Mouse (Mus musculus) heart, embryonic 12.5 days (tissue): Measurements from ENCODE around the gene Brk1. TPM values are rescaled to one million over a fixed set of nuclear protein-coding genes. Genes with fewer than 3 reads are reported as not detected.

Experiments used
- ATAC-seq: fragments of 200-750 bp; cut with Nextera tagmentation; 2 replicates; pipeline ENCODE4 v1.8.0; 2017; ENCODE audit warnings: moderate TSS enrichment, moderate library complexity; ENCODE audit not compliant: insufficient number of reproducible peaks, low FRiP score
- H3K27ac ChIP-seq: fragments of 300-500 bp; sonication (generic); 2 replicates; pipeline ENCODE4 v1.5.1; 2016; ENCODE audit warnings: mild to moderate bottlenecking, moderate library complexity; ENCODE audit not compliant: poor library complexity, severe bottlenecking
- H3K27me3 ChIP-seq: fragments of 300-500 bp; sonication (generic); replicated peaks from 2 replicates; pipeline ENCODE4 v1.6.1; 2016; ENCODE audit warnings: mild to moderate bottlenecking, moderate library complexity
- H3K36me3 ChIP-seq: fragments of 300-500 bp; sonication (generic); 2 replicates; pipeline ENCODE4 v1.6.1; 2016; ENCODE audit warnings: mild to moderate bottlenecking, moderate library complexity
- H3K4me1 ChIP-seq: fragments of 300-500 bp; sonication (generic); replicated peaks from 2 replicates; pipeline ENCODE4 v1.6.1; 2016; ENCODE audit warnings: mild to moderate bottlenecking
- H3K4me2 ChIP-seq: fragments of 300-500 bp; sonication (generic); 2 replicates; pipeline ENCODE4 v1.6.1; 2016; ENCODE audit warnings: mild to moderate bottlenecking, moderate library complexity
- H3K4me3 ChIP-seq: fragments of 300-500 bp; sonication (generic); 2 replicates; pipeline ENCODE4 v1.5.1; 2016; ENCODE audit warnings: mild to moderate bottlenecking
- H3K9ac ChIP-seq: fragments of 300-500 bp; sonication (generic); 2 replicates; pipeline ENCODE4 v1.6.1; 2016; ENCODE audit warnings: mild to moderate bottlenecking, moderate library complexity
- H3K9me3 ChIP-seq: fragments of 300-500 bp; sonication (generic); replicated peaks from 2 replicates; pipeline ENCODE4 v1.6.1; 2016; ENCODE audit warnings: mild to moderate bottlenecking, moderate library complexity
- WGBS: fragments of 180-500 bp; shearing (Covaris S2); methylation state at CpG from one replicate; pipeline ENCODE4 v1.1.7; 2016; 5-methylcytosine and 5-hydroxymethylcytosine counted together
- polyA plus RNA-seq: library from polyadenylated mRNA; unstranded; fragments of >200 nt; fragmentation: Nextera tagmentation; extraction: Ambion mirVana; gene quantifications from 2 replicates; pipeline ENCODE4 v1.2.1, GENCODE M21; 2016

Gene Brk1
- polyA plus RNA-seq, 1 experiment from 2014 or later: 156 TPM

GRCm38 (mm10) chr6:113649346-113650196 lies 45.0 kb downstream of the Brk1 start:
- WGBS: 82% methylated on average over 7 of the region's 7 CpGs

GRCm38 (mm10) chr6:113650197-113650640 lies 45.6 kb downstream of the Brk1 start:
- WGBS: 66% methylated on average over 4 of the region's 4 CpGs
- no peak overlapping the region for H3K4me2 ChIP-seq
- no peak overlapping the region for H3K4me3 ChIP-seq
- H3K4me1 ChIP-seq: 0 out of 2 replicates have a peak, but pooled peaks cover 4% of the 10 kb centered on the region
- no peaks in the 10 kb centered on the region for H3K36me3 ChIP-seq
- no peaks in the 10 kb centered on the region for H3K27me3 ChIP-seq
- H3K9me3 ChIP-seq: no peaks in the 10 kb centered on the region
- H3K9ac ChIP-seq: no peak overlapping the region
- ATAC-seq: no peak
- no peak overlapping the region for H3K27ac ChIP-seq

More at GRCm38 (mm10) chr6:113649346-113650196, 45.0 kb downstream of the Brk1 start:
- H3K27ac ChIP-seq: no peak overlapping the region
- H3K4me3 ChIP-seq: no peak overlapping the region
- no peak overlapping the region for H3K4me2 ChIP-seq
- no peaks in the 10 kb centered on the region for H3K27me3 ChIP-seq
- no peak for ATAC-seq
- no peaks in the 10 kb centered on the region; the same call in 1 of the 2 replicates for H3K4me1 ChIP-seq
- H3K9ac ChIP-seq: no peak overlapping the region
- H3K9me3 ChIP-seq: no peaks in the 10 kb centered on the region
- H3K36me3 ChIP-seq: no peaks in the 10 kb centered on the region

- ATAC-seq: no peak
- 61% methylated on average over 3 of the region's 3 CpGs for WGBS
- Histone ChIP-seq H3K27me3 (no peaks in the 10 kb centered on the region), H3K4me2 (no peak overlapping the region), H3K36me3 (no peaks in the 10 kb centered on the region), H3K4me1 (0 out of 2 replicates have a peak, but pooled peaks cover 4% of the 10 kb centered on the region), H3K9ac (no peak overlapping the region), H3K27ac (no peak overlapping the region), H3K4me3 (no peak overlapping the region), H3K9me3 (no peaks in the 10 kb centered on the region)
These were observed 47.1 kb downstream of the Brk1 start for GRCm38 (mm10) chr6:113651626-113652025.

GRCm38 (mm10) chr6:113653551-113653950 lies 49.0 kb downstream of the Brk1 start:
- Histone ChIP-seq H3K27me3 (no peaks in the 10 kb centered on the region), H3K9ac (no peak overlapping the region), H3K4me3 (no peak overlapping the region), H3K4me1 (peaks cover 7% of the 10 kb centered on the region; the same call in 1 of the 2 replicates), H3K4me2 (no peak overlapping the region), H3K36me3 (no peaks in the 10 kb centered on the region), H3K27ac (no peak overlapping the region), H3K9me3 (no peaks in the 10 kb centered on the region)
- 85% methylated on average over 7 of the region's 7 CpGs for WGBS
- ATAC-seq: no peak

GRCm38 (mm10) chr6:113654102-113654501 lies 49.5 kb downstream of the Brk1 start:
- Histone ChIP-seq H3K9ac (no peak overlapping the region), H3K36me3 (no peaks in the 10 kb centered on the region), H3K9me3 (no peaks in the 10 kb centered on the region), H3K4me3 (no peak overlapping the region), H3K4me1 (peaks cover 9% of the 10 kb centered on the region), H3K27ac (no peak overlapping the region), H3K4me2 (no peak overlapping the region), H3K27me3 (no peaks in the 10 kb centered on the region)
- no peak for ATAC-seq
- 68% methylated on average over 8 of the region's 8 CpGs for WGBS

GRCm38 (mm10) chr6:113654753-113655397 lies 50.3 kb downstream of the Brk1 start:
- 72% methylated on average over 16 of the region's 16 CpGs for WGBS
- no peak overlapping the region for H3K27ac ChIP-seq

GRCm38 (mm10) chr6:113655475-113655874 lies 50.9 kb downstream of the Brk1 start:
- H3K27me3 ChIP-seq: no peaks in the 10 kb centered on the region
- WGBS: 82% methylated on average over 3 of the region's 3 CpGs

More at GRCm38 (mm10) chr6:113654753-113655397, 50.3 kb downstream of the Brk1 start:
- Histone ChIP-seq H3K9me3 (no peaks in the 10 kb centered on the region), H3K36me3 (no peaks in the 10 kb centered on the region), H3K4me2 (no peak overlapping the region), H3K9ac (no peak overlapping the region), H3K4me1 (peaks cover 16% of the 10 kb centered on the region), H3K4me3 (no peak overlapping the region), H3K27me3 (no peaks in the 10 kb centered on the region)
- ATAC-seq: no peak

GRCm38 (mm10) chr6:113656847-113657246 lies 52.3 kb downstream of the Brk1 start:
- peaks cover 36% of the 10 kb centered on the region for H3K4me1 ChIP-seq
- no peak overlapping the region for H3K4me2 ChIP-seq
- no peaks in the 10 kb centered on the region for H3K27me3 ChIP-seq
- H3K4me3 ChIP-seq: no peak overlapping the region
- H3K9me3 ChIP-seq: no peaks in the 10 kb centered on the region
- no peaks in the 10 kb centered on the region for H3K36me3 ChIP-seq
- H3K27ac ChIP-seq: no peak overlapping the region
- no peak for ATAC-seq
- H3K9ac ChIP-seq: no peak overlapping the region
- WGBS: 85% methylated on average over 6 of the region's 6 CpGs

More at GRCm38 (mm10) chr6:113655475-113655874, 50.9 kb downstream of the Brk1 start:
- Histone ChIP-seq H3K9ac (no peak overlapping the region), H3K36me3 (no peaks in the 10 kb centered on the region), H3K9me3 (no peaks in the 10 kb centered on the region), H3K27ac (no peak overlapping the region), H3K4me3 (no peak overlapping the region), H3K4me2 (no peak overlapping the region), H3K4me1 (peaks cover 22% of the 10 kb centered on the region)
- ATAC-seq: no peak

- Histone ChIP-seq H3K9me3 (peaks cover 6% of the 10 kb centered on the region), H3K27me3 (no peaks in the 10 kb centered on the region), H3K4me2 (no peak overlapping the region), H3K27ac (no peak overlapping the region), H3K36me3 (no peaks in the 10 kb centered on the region), H3K4me3 (no peak overlapping the region), H3K9ac (no peak overlapping the region), H3K4me1 (peaks cover 38% of the 10 kb centered on the region)
- WGBS: 47% methylated on average over 3 of the region's 3 CpGs
- no peak for ATAC-seq
These were observed 53.7 kb downstream of the Brk1 start for GRCm38 (mm10) chr6:113658226-113658625.

GRCm38 (mm10) chr6:113659648-113660491 lies 55.3 kb downstream of the Brk1 start:
- Histone ChIP-seq H3K36me3 (no peaks in the 10 kb centered on the region), H3K9ac (no peak overlapping the region), H3K9me3 (peaks cover 6% of the 10 kb centered on the region)

More at GRCm38 (mm10) chr6:113659648-113660491, 55.3 kb downstream of the Brk1 start:
- no peak overlapping the region for H3K4me3 ChIP-seq
- ATAC-seq: no peak
- H3K4me1 ChIP-seq: peaks cover 37% of the 10 kb centered on the region
- no peaks in the 10 kb centered on the region for H3K27me3 ChIP-seq
- H3K27ac ChIP-seq: peak overlapping the region; percentile 53
- 0 out of 2 replicates have a peak overlapping the region, but pooled peaks have one; percentile 2 for H3K4me2 ChIP-seq
- 60% methylated on average over 8 of the region's 8 CpGs for WGBS
